Mouse (Mus musculus): Measurements from ENCODE around the gene Odf4. TPM values are rescaled to one million over a fixed set of nuclear protein-coding genes. Genes with fewer than 3 reads are reported as not detected.
"Not testable (repeated sequence)": the region's sequence is repeated elsewhere in the genome, so short reads cannot be mapped to it uniquely, and the experiment has no call there.

Gene Odf4
- polyA plus RNA-seq (2012; fragmentation: generic; extraction: Trizol) = not detected
- long read RNA-seq, experiment 1 = 0 reads
- long read RNA-seq, experiment 2 = 0 reads

DNA sequence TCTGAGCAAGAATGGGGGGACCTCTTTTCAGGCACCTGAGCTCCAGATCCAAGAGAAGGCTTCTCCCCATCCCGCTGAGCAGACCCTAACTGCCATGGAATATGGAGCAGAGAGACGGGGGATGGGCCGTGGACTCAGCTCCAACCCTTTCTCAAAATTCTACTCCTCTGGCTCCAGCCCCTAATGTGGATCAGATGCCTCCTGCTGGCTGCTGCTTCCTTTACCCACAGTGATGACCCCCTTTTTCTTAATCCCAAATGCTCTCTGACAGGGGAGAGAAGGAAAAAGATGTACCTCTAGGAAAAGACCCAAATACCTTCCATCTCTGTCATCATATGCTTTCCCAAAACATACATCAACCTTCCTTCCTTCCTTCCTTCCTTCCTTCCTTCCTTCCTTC is at the start of gene Odf4:
Gene Odf4 (minus strand): TSS at position 101 of the 400 bp plus-strand sequence.
- H3K79me2 ChIP-seq (ENCODE audit: control insufficient read depth, insufficient read depth) = no peaks in the 10 kb centered on the region

GRCm38 (mm10) chr11:68975601-68976000 is 48.7 kb upstream of the Odf4 start:
- TF ChIP-seq FOSL1 (IDR thresholded peaks at IDR 0.05; ENCODE audit: insufficient read depth, low read length, poor library complexity, severe bottlenecking) (no peak), CEBPB (IDR thresholded peaks at IDR 0.05; ENCODE audit: low read depth) (no peak), CTCF (IDR thresholded peaks at IDR 0.05; ENCODE audit: control insufficient read depth, insufficient read depth, insufficient read length) (no peak), MYOD1 (IDR thresholded peaks at IDR 0.05; ENCODE audit: control insufficient read depth, insufficient read length, low read depth) (no peak), USF1 (IDR thresholded peaks at IDR 0.05; ENCODE audit: low read depth) (no peak), MAX (IDR thresholded peaks at IDR 0.05) (no peak), MYOG (IDR thresholded peaks at IDR 0.05; ENCODE audit: control insufficient read depth, extremely low read depth, insufficient read length) (no peak)
- Histone ChIP-seq H3K27me3 (ENCODE audit: control insufficient read depth, insufficient read depth, insufficient read length) (no peaks in the 10 kb centered on the region), H3K79me2 (ENCODE audit: control insufficient read depth, insufficient read depth) (no peaks in the 10 kb centered on the region), H3K4me3 (ENCODE audit: insufficient read depth, poor library complexity, severe bottlenecking) (no peak overlapping the region), H3K79me3 (ENCODE audit: low read depth) (no peaks in the 10 kb centered on the region), H3K36me3 (ENCODE audit: control insufficient read depth, insufficient read depth) (no peaks in the 10 kb centered on the region), H3ac (ENCODE audit: control insufficient read depth, insufficient read length, low read depth) (no peak overlapping the region)

More for the DNA sequence above, at the start of gene Odf4:
- TF ChIP-seq CEBPB (IDR thresholded peaks at IDR 0.05; ENCODE audit: low read depth) = no peak
- TF ChIP-seq FOSL1 (IDR thresholded peaks at IDR 0.05; ENCODE audit: insufficient read depth, low read length, poor library complexity, severe bottlenecking) = no peak
- TF ChIP-seq USF1 (IDR thresholded peaks at IDR 0.05; ENCODE audit: low read depth) = no peak
- no peak for TF ChIP-seq CTCF (IDR thresholded peaks at IDR 0.05; ENCODE audit: control insufficient read depth, insufficient read depth, insufficient read length)
- no peak for TF ChIP-seq MYOD1 (IDR thresholded peaks at IDR 0.05; ENCODE audit: control insufficient read depth, insufficient read length, low read depth)
- no peak for TF ChIP-seq MYOG (IDR thresholded peaks at IDR 0.05; ENCODE audit: control insufficient read depth, extremely low read depth, insufficient read length)
- TF ChIP-seq MAX (IDR thresholded peaks at IDR 0.05) = no peak
- Histone ChIP-seq H3K27me3 (ENCODE audit: control insufficient read depth, insufficient read depth, insufficient read length) (peaks cover 13% of the 10 kb centered on the region), H3K36me3 (ENCODE audit: control insufficient read depth, insufficient read depth) (no peaks in the 10 kb centered on the region), H3K4me3 (ENCODE audit: insufficient read depth, poor library complexity, severe bottlenecking) (no peak within 1 kb of the TSS), H3ac (ENCODE audit: control insufficient read depth, insufficient read length, low read depth) (no peak within 1 kb of the TSS), H3K79me3 (ENCODE audit: low read depth) (no peaks in the 10 kb centered on the region)

GRCm38 (mm10) chr11:68975085-68975484 is 48.2 kb upstream of the Odf4 start, which contains the start of gene Rangrf:
TSS of gene Rangrf (minus strand) at chr11:68975185.
- TF ChIP-seq CTCF (IDR thresholded peaks at IDR 0.05; ENCODE audit: control insufficient read depth, insufficient read depth, insufficient read length) = no peak
- TF ChIP-seq MYOD1 (IDR thresholded peaks at IDR 0.05; ENCODE audit: control insufficient read depth, insufficient read length, low read depth) = no peak
- no peak for TF ChIP-seq CEBPB (IDR thresholded peaks at IDR 0.05; ENCODE audit: low read depth)
- no peak for TF ChIP-seq USF1 (IDR thresholded peaks at IDR 0.05; ENCODE audit: low read depth)
- no peak for TF ChIP-seq FOSL1 (IDR thresholded peaks at IDR 0.05; ENCODE audit: insufficient read depth, low read length, poor library complexity, severe bottlenecking)
- TF ChIP-seq MAX (IDR thresholded peaks at IDR 0.05) = no peak
- TF ChIP-seq MYOG (IDR thresholded peaks at IDR 0.05; ENCODE audit: control insufficient read depth, extremely low read depth, insufficient read length) = no peak
- no peaks in the 10 kb centered on the region for H3K27me3 ChIP-seq (ENCODE audit: control insufficient read depth, insufficient read depth, insufficient read length)
- no peaks in the 10 kb centered on the region for H3K36me3 ChIP-seq (ENCODE audit: control insufficient read depth, insufficient read depth)
- peak within 1 kb of the TSS; percentile 28 for H3K4me3 ChIP-seq (ENCODE audit: insufficient read depth, poor library complexity, severe bottlenecking)
- H3K79me2 ChIP-seq (ENCODE audit: control insufficient read depth, insufficient read depth) = no peaks in the 10 kb centered on the region
- H3ac ChIP-seq (ENCODE audit: control insufficient read depth, insufficient read length, low read depth) = no peak within 1 kb of the TSS
- no peaks in the 10 kb centered on the region for H3K79me3 ChIP-seq (ENCODE audit: low read depth)

- Histone ChIP-seq H3K4me3 (ENCODE audit: insufficient read depth, poor library complexity, severe bottlenecking) (peak overlapping the region; percentile 28), H3K79me2 (ENCODE audit: control insufficient read depth, insufficient read depth) (no peaks in the 10 kb centered on the region), H3K36me3 (ENCODE audit: control insufficient read depth, insufficient read depth) (no peaks in the 10 kb centered on the region), H3ac (ENCODE audit: control insufficient read depth, insufficient read length, low read depth) (no peak overlapping the region), H3K27me3 (ENCODE audit: control insufficient read depth, insufficient read depth, insufficient read length) (no peaks in the 10 kb centered on the region), H3K79me3 (ENCODE audit: low read depth) (no peaks in the 10 kb centered on the region)
- no peak for TF ChIP-seq MYOD1 (IDR thresholded peaks at IDR 0.05; ENCODE audit: control insufficient read depth, insufficient read length, low read depth)
- TF ChIP-seq CEBPB (IDR thresholded peaks at IDR 0.05; ENCODE audit: low read depth) = no peak
- no peak for TF ChIP-seq MAX (IDR thresholded peaks at IDR 0.05)
- TF ChIP-seq MYOG (IDR thresholded peaks at IDR 0.05; ENCODE audit: control insufficient read depth, extremely low read depth, insufficient read length) = no peak
- no peak for TF ChIP-seq USF1 (IDR thresholded peaks at IDR 0.05; ENCODE audit: low read depth)
- TF ChIP-seq FOSL1 (IDR thresholded peaks at IDR 0.05; ENCODE audit: insufficient read depth, low read length, poor library complexity, severe bottlenecking) = no peak
- TF ChIP-seq CTCF (IDR thresholded peaks at IDR 0.05; ENCODE audit: control insufficient read depth, insufficient read depth, insufficient read length) = no peak
Observed at GRCm38 (mm10) chr11:68974059-68974450, 47.2 kb upstream of the Odf4 start.

DNA sequence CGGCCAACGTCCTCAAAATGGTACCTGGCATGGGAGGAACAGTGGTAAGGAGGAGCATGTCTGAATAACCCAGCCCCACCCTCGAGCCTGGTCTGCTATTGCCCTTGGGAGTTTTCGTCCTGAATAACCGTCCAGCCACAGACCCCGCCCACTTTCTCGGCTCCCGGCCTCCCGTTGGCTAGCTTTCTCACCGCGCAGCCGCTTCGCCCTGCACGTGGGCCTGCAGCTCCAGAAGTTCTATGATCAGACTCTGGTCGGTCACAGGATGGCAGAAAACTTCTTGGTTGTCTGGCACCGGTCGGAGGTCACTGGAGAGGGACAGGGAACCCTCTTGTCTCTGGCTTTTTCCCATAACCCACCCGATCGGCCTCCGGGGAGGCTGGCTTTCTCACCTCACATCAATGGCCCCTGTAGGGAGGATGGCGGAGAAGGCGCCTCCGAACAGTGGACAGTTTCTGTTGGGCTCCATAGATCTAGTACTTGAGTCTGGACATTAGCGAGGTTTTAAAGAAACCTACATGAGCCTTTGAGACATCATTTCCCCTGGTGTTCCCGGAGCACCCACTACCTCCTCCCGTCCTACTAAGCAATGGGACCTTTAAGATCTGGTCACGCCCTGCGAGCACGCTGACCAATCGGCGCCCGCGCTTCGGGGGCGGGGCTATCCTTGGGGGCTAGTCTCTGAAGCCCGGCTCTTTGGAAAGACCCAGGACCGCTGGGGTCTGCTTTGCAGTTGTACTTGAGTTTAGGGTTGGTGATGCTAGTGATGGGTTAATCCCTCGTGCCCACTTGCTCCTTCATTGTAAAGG is 46.6 kb upstream of the Odf4 start:
- peak; percentile 29 for TF ChIP-seq USF1 (IDR thresholded peaks at IDR 0.05; ENCODE audit: low read depth)
- peak; percentile 87 for TF ChIP-seq MAX (IDR thresholded peaks at IDR 0.05)
- Histone ChIP-seq H3K4me3 (ENCODE audit: insufficient read depth, poor library complexity, severe bottlenecking) (peak overlapping the region; percentile 28), H3ac (ENCODE audit: control insufficient read depth, insufficient read length, low read depth) (peak overlapping the region; percentile 68)
- not testable (repeated sequence) for H3K36me3 ChIP-seq (ENCODE audit: control insufficient read depth, insufficient read depth); H3K79me2 ChIP-seq (ENCODE audit: control insufficient read depth, insufficient read depth); H3K79me3 ChIP-seq (ENCODE audit: low read depth); H3K27me3 ChIP-seq (ENCODE audit: control insufficient read depth, insufficient read depth, insufficient read length)

Data from C2C12 (cell line).